Mouse (Mus musculus) right cerebral cortex, postnatal 10 days (tissue): ENCODE measurements around the gene Gapvd1.

ENCODE experiments used
- DNase-seq, 2 experiments: peaks; one replicate each; pipeline ENCODE4 v3.0.0; 2021; ENCODE audit warnings: low spot score in 2 of 2

Gapvd1 gene

GRCm38 (mm10) chr2:34711904-34712303 lies 43.1 kb downstream of the Gapvd1 start:
- DNase-seq = no peak

GRCm38 (mm10) chr2:34708675-34709074 lies 46.4 kb downstream of the Gapvd1 start:
- no peak for DNase-seq

GRCm38 (mm10) chr2:34696592-34696991 lies 58.4 kb downstream of the Gapvd1 start:
- no peak for DNase-seq

- DNase-seq = no peak
Measured at GRCm38 (mm10) chr2:34692861-34693260, 62.2 kb downstream of the Gapvd1 start.

- DNase-seq = no peak
Measured at GRCm38 (mm10) chr2:34684076-34684870, 70.8 kb downstream of the Gapvd1 start.

GRCm38 (mm10) chr2:34677976-34678375 lies 77.1 kb downstream of the Gapvd1 start:
- no peak for DNase-seq

GRCm38 (mm10) chr2:34677061-34677460 lies 78.0 kb downstream of the Gapvd1 start:
- no peak for DNase-seq

DNA sequence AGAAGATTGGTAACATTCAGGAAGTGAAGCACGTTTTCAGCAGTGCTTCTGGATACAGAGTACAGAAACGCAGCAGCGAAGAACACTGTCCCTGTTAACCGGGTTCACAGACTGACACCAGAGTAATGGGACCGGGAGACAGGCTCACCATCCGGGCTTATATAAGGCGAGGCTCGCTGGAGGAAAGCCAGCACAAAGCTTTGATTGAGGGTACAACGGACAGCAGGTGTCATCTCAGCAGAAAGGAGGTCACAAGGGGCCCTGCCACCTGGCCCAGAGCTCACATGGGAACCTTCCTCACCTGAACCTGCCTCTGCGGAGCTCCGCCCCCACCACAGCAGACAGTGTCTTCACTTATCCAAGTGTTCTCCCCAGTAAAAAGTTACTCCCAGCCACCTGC lies 81.2 kb downstream of the Gapvd1 start:
- DNase-seq = peak in 1 of 2 experiments; percentile 38

DNA sequence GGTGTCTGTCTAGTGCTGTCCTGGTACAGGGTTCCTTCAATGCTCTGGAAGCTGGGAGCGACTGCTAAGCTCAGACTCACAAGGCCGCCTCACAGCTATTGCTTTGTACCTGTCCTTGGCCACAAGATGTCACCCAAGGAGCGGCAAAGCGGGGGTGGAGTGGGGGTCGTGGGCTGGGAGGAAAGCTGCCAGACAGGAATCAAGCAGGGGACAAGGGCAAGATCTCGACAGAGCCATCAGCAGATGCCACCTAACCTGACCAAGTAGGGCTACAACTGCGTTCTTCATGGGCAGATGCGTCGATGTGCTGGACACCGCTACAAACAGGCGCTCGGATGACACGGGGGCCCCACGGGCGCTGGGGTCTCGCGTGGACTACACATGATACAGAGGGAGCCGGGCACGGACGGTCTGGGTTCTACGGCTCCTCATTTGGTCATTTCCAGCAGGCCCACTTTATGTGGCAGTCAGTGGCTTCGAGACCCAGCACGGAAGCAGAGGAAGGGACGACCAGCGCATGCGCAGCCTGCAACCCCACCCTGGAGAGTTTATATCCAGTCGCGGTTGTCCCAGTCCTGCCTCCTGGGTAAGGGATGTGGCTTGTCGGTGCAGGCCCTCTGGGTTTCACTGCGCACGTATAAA lies 83.5 kb downstream of the Gapvd1 start:
- DNase-seq = peak; percentile 72

GRCm38 (mm10) chr2:34670470-34670869 lies 84.6 kb downstream of the Gapvd1 start:
- DNase-seq = no peak

DNA sequence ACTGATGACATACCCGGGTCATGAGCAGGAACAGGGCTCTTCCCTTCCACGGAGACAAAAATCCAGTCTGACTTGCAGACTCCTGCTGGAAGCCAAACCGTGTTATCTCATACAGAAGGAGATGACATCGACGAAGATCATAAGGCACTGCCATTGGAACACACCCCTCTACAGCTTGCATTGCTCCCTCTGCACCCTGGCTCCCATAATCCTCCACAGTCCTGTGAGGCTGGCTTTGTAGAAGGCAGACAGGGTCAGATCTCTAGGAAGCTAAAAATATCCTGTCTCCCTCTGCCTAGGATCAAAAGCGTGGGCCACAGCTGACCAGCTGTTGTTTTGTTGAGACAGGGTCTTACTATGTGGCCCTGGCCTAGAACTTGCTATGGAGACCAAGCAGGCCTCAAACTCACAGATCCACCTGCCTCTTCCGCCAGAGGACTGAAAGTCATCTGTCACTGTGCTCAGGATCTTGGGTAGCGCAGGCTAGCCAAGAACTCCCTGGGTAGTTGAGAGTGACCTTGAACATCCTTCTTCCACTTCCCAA lies 85.8 kb downstream of the Gapvd1 start:
- DNase-seq = no peak

DNA sequence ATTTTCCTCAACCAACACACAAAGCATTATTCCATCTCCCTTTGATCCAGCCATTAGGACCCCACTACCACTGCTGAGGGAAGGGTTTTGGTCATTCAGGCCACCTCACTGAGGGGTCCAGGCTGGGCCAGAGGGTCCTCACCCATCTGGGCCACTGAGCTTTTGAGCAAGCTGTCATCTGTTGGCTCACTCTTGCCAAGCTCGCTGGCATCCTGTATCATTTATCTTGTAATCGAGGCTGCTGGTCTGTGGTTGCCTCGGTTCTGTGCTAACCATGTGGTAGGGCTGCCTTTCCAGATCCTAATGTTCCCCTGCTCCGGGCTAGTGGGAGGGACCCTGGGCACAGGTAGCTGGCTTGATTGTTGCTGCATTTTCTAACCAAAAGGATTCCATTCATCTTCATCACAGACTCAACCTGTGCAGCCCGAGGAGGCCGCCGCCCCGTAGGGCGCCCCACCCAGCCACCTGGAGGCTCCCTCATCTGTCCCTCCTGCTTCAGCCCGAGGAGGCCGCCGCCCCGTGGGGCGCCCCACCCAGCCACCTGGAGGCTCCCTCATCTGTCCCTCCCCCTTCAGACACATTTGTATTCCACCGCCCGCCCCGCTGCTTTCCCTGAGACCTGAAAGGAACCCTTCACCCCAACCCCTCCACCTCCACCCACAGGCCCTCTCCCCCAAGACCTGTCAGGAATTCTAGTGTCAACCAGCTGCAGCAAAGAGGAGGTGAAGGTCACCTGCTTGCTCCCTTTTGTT lies 86.4 kb downstream of the Gapvd1 start:
- DNase-seq = peak; percentile 35

DNA sequence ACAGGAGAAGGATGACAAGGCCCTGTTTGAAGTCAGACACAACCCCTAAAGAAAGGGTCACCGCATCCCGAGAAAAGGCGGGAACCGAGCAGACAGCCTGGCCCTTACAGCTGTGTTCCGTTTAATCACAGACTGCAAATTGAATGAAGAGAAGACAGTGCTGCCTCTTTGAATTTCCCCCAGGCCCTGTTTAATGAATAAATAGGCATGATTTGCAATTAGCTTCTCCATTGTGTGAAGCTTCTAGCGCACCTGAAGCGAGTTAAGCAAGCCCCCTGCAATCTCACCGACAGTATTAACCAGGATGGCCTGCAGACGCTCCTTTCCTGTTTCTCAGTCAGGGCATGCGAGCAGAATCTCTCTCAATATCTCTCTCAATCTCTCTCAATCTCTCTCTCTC lies 87.2 kb downstream of the Gapvd1 start:
- DNase-seq = no peak

- DNase-seq = no peak
Measured at GRCm38 (mm10) chr2:34647410-34647809, 107.6 kb downstream of the Gapvd1 start.

GRCm38 (mm10) chr2:34646541-34646865 lies 108.5 kb downstream of the Gapvd1 start:
- no peak for DNase-seq

GRCm38 (mm10) chr2:34645851-34646540 lies 109.0 kb downstream of the Gapvd1 start:
- peak; percentile 56 to 64 for DNase-seq

DNA sequence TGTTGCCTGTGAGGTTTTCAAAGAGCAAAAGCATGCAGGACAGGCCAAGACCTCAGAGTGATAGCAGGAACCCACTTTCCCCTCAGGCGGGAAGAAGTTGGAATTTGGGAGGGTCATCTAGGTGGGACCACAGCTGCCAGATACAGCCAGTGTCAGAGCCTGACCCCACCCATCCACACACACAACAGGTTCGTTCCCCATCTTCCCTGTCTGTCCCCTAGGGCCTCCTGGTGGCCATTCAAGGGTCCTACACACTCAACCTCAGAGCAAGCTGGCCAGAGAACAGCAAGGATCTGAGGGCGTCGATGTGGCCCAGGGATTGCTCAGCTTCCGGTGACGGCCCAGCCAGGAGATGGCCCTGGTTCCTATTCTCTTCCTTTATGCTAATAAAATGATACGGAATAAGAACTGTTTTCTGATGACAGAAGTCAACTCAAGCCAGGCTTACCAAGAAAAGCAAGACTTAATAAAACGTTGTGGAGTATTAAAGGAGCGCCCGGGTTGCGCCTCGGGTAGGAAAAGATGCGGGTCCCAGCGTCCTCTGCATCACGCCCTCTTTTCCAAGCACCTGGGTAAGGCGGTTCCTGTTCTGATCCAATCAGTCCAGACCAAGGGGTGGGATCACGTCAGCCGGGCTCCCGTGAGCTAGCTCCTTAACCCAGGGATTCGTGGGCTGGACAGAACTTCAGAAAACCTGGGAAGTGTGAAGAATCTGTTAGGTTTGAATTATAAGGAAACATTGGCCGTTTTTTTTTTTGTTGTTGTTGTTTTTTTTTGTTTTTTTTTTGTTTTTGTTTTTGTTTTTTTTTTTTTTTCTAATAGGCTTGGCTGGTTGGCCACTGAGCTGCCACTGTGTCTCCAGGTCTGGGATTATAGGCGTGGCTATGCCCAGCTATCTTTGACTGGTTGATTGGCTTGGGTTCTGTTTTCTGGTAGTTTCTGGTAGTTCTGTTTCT lies 110.2 kb downstream of the Gapvd1 start:
- no peak for DNase-seq

- no peak for DNase-seq
Measured at GRCm38 (mm10) chr2:34642351-34642750, 112.7 kb downstream of the Gapvd1 start.

DNA sequence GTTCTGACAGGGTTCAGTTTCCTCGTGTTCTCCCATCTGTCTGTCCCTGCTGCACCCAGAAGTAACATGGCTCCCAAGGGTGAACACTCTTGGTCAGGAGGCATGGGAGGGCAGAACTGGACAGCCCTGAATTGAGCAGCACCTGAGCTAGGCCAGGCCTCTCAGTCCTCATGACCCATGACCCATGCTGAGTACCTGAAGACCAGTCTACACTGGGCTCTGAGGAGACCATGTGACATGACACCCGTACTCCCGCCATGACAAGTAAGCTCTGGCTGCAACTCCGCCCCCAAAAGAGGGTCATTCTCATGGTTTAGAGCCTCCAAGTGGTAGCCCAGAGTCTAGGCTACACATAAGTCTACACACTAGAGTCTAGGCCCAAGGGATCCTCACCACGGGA lies 115.3 kb downstream of the Gapvd1 start:
- no peak for DNase-seq

- peak; percentile 92 to 93 for DNase-seq
Measured at GRCm38 (mm10) chr2:34638955-34639650, 115.9 kb downstream of the Gapvd1 start.
